Mouse (Mus musculus): Measurements from ENCODE around the gene Nfam1.

Nfam1 gene

DNA sequence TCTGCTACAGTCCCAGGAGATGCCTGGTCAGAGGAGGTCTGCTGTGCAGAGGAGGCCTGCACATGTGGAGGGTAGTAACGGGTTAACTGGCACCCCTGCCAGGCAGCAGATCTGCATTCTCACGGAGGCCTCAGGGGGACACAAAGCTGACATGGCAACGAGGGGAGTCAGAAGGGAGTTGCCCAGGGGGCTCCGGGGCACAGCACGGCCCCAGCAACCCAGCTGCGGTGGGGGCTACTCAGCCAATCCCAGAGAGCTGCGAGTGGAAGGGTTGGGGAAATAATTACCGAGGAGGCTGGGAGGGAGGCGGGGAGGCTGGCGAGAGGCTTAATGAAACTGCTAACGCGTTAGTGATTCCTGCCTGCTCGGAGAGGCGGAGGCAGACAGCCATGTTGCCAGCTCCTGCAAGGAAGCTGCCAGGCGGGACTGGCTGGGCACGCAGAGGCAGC, 74.8 kb downstream of the Nfam1 start:
- no peak for DNase-seq

GRCm38 (mm10) chr15:82956721-82957120, 76.4 kb downstream of the Nfam1 start:
- no peak for DNase-seq

GRCm38 (mm10) chr15:82956310-82956709, 76.8 kb downstream of the Nfam1 start:
- no peak for DNase-seq

- DNase-seq: no peak
Observed at GRCm38 (mm10) chr15:82955286-82955685, 77.8 kb downstream of the Nfam1 start.

GRCm38 (mm10) chr15:82954034-82954433, 79.1 kb downstream of the Nfam1 start:
- DNase-seq: no peak

- DNase-seq: no peak
Observed at GRCm38 (mm10) chr15:82953096-82953495, 80.0 kb downstream of the Nfam1 start.

DNA sequence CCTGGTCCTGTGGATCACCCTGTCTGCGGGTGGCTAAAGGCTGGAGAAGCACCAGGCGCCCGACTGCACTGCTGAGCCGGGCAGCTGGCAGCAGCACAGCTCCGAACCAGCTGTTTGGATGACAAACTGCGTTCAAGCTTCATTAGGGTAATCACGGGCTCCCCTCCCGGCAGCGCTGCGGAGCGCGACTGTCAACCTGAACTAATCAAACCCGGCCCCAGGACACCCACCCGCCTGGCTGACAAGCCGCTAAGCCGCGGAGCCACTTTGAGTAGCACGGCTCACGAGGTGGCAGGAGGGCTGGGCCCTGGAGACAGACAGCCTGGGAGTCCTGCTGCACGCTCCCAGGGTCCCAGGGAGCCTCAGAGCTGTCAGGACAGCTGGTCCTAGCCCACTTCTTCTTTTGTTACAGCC, 80.8 kb downstream of the Nfam1 start:
- no peak for DNase-seq

GRCm38 (mm10) chr15:82950246-82950645, 82.9 kb downstream of the Nfam1 start:
- DNase-seq: no peak

GRCm38 (mm10) chr15:82947431-82947830, 85.7 kb downstream of the Nfam1 start:
- DNase-seq: no peak

GRCm38 (mm10) chr15:82944479-82945195, 88.5 kb downstream of the Nfam1 start:
- no peak for DNase-seq
